In genomic region chr19:42144541-42145167, GRCm38 (mm10) we compare ENCODE assay signal across 8 mouse cellular contexts. TPM values are rescaled to one million over a fixed set of nuclear protein-coding genes. Genes with fewer than 3 reads are reported as not detected.
A peak's percentile ranks its signal among the peaks of the same experiment; 100 is the strongest.
DNase-seq lines count a peak whose midpoint lies in the region; ATAC-seq and TF ChIP-seq lines count a peak whose summit lies in the region.

No protein-coding gene starts in this region.

- ATAC-seq in inflammation-experienced regulatory T-cells, adult 6 months, result no peak

- peak; percentile 68 to 80 for DNase-seq in CD8-positive naive resting alpha-beta T cell, adult 2 months (ENCODE audit: low read depth in 2 of 2, low spot score in 2 of 2)
- DNase-seq in MN1 (ENCODE audit: low spot score), result peak; percentile 81
- peak; percentile 91 to 94 for DNase-seq in cerebellum, postnatal 10 days
- peak; percentile 74 to 82 for DNase-seq in gastrocnemius, postnatal 36 days
- DNase-seq in layer of hippocampus, adult 9-10 months (ENCODE audit: low spot score), result peak; percentile 84
- peak; percentile 94 for DNase-seq in lung, postnatal 14 days
- DNase-seq in spleen, adult 2 months (ENCODE audit: low read depth in 1 of 2, low spot score in 2 of 2), result peak; percentile 52 to 72

- TF ChIP-seq CTCF in spleen, adult 2 months (IDR thresholded peaks at IDR 0.05; ENCODE audit: extremely low read depth, insufficient read depth, insufficient read length, insufficient replicate concordance), result peak; percentile 60; the same call in 1 of the 2 replicates

- intact Hi-C loops in gastrocnemius, postnatal 36 days (cut with DNase I), result loop anchor here (5.0 kb wide), 1 partner anchor 107 kb away; the partner anchor contains the start of gene Ankrd2

- peaks cover 7% of the 10 kb centered on the region for H3K27me3 ChIP-seq in spleen, adult 2 months (ENCODE audit: control insufficient read depth, insufficient read depth, low read length)

- TF ChIP-seq POLR2A in spleen, adult 2 months (IDR thresholded peaks at IDR 0.05; ENCODE audit: low read depth, low read length), result no peak

- 37% methylated on average over 8 of the region's 8 CpGs for WGBS in spleen, adult 2 months

- no peak overlapping the region for H3K4me3 ChIP-seq in spleen, adult 2 months (ENCODE audit: extremely low read depth, insufficient read depth, insufficient read length)

- no peak overlapping the region for H3K27ac ChIP-seq in spleen, adult 2 months (ENCODE audit: insufficient read depth, low read length)

- peaks cover 12% of the 10 kb centered on the region for H3K4me1 ChIP-seq in spleen, adult 2 months (ENCODE audit: control insufficient read depth, insufficient read depth, insufficient read length)

- no peaks in the 10 kb centered on the region for H3K36me3 ChIP-seq in spleen, adult 2 months (ENCODE audit: control insufficient read depth, insufficient read depth, low read length)

RNA-seq across cellular contexts. Expression of gene Marveld1, which starts 2.5 kb away (rescaled TPM):
- total RNA-seq in gastrocnemius, postnatal 36 days (2021), result 1 to 10 TPM; 5.3 to 6.9 TPM
- 52.6 and 76.5 TPM in 2 replicates for polyA plus RNA-seq in spleen, adult 2 months (2012; rRNA removed)
- polyA plus RNA-seq in inflammation-experienced regulatory T-cells, adult 6 months (2017; shearing (Covaris generic)), result 1 to 10 TPM; 2.9 to 8.7 (median 6.9) TPM

RNA-seq across cellular contexts. Expression of gene Avpi1, which starts 15.8 kb away (rescaled TPM):
- total RNA-seq in gastrocnemius, postnatal 36 days (2021), result 10 to 100 TPM in 1 of 2 experiments, 1 to 10 TPM in 1; 7.5 to 10.5 TPM
- polyA plus RNA-seq in spleen, adult 2 months (2012; rRNA removed), result 13.4 and 18.2 TPM in 2 replicates
- polyA plus RNA-seq in inflammation-experienced regulatory T-cells, adult 6 months (2017; shearing (Covaris generic)), result 10 to 100 TPM in 1 of 3 experiments, 1 to 10 TPM in 2; 6.1 to 12.0 (median 6.8) TPM

RNA-seq across cellular contexts. Expression of gene Zfyve27, which starts 19.1 kb away (rescaled TPM):
- 10 to 100 TPM; 11.4 to 12.6 TPM for total RNA-seq in gastrocnemius, postnatal 36 days (2021)
- 49.4 and 49.5 TPM in 2 replicates for polyA plus RNA-seq in spleen, adult 2 months (2012; rRNA removed)
- polyA plus RNA-seq in inflammation-experienced regulatory T-cells, adult 6 months (2017; shearing (Covaris generic)), result 10 to 100 TPM; 12.1 to 18.8 (median 17.9) TPM

RNA-seq across cellular contexts. Expression of gene Pi4k2a, which starts 54.4 kb away (rescaled TPM):
- total RNA-seq in gastrocnemius, postnatal 36 days (2021), result 10 to 100 TPM; 11.0 to 14.1 TPM
- polyA plus RNA-seq in spleen, adult 2 months (2012; rRNA removed), result 22.3 and 25.1 TPM in 2 replicates
- polyA plus RNA-seq in inflammation-experienced regulatory T-cells, adult 6 months (2017; shearing (Covaris generic)), result 10 to 100 TPM in 2 of 3 experiments, 1 to 10 TPM in 1; 8.1 to 16.7 (median 11.9) TPM

RNA-seq across cellular contexts. Expression of gene Sfrp5, which starts 57.4 kb away (rescaled TPM):
- total RNA-seq in gastrocnemius, postnatal 36 days (2021), result 1 to 10 TPM; 1.9 to 6.3 TPM
- 0.19 and 0.28 TPM in 2 replicates for polyA plus RNA-seq in spleen, adult 2 months (2012; rRNA removed)
- polyA plus RNA-seq in inflammation-experienced regulatory T-cells, adult 6 months (2017; shearing (Covaris generic)), result not detected
